Mouse (Mus musculus) 3T3-L1 (cell line): ENCODE data around the gene Ang2.

Experiments
- DNase-seq: peaks from one replicate; pipeline ENCODE4 v3.0.0-alpha.2; 2015; ENCODE audit warnings: low read depth, low spot score

The Ang2 gene

GRCm38 (mm10) chr14:51152249-51152870 lies 46.6 kb downstream of the Ang2 start:
- DNase-seq = no peak

- DNase-seq = no peak
Measured at GRCm38 (mm10) chr14:51150206-51150831, 48.6 kb downstream of the Ang2 start.

GRCm38 (mm10) chr14:51149164-51149563 lies 49.8 kb downstream of the Ang2 start:
- DNase-seq = no peak

GRCm38 (mm10) chr14:51148006-51148405 lies 50.9 kb downstream of the Ang2 start:
- DNase-seq = no peak

DNA sequence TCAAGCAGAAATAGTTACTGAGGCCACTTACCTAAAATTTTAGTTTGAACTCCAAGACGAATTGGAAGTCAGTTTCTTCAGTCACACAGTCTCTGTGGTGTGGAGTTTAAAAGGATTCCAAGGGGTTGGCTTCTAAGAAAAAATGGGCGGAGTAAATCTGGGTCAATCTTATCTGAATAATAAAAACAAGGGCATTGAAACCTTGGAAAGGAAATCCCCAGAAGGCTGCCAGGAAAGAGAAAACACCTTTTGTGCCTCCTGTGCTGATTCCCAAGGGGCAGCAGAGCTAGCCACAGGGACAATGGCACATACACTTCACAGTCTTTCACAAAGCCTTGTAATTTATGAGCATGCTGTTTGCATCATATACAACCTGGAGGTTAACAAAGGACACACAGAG lies 52.3 kb downstream of the Ang2 start, which contains the start of gene Rnase1:
Rnase1 (minus strand) TSS at position 101 of the 400 bp plus-strand sequence.
- DNase-seq = no peak

DNA sequence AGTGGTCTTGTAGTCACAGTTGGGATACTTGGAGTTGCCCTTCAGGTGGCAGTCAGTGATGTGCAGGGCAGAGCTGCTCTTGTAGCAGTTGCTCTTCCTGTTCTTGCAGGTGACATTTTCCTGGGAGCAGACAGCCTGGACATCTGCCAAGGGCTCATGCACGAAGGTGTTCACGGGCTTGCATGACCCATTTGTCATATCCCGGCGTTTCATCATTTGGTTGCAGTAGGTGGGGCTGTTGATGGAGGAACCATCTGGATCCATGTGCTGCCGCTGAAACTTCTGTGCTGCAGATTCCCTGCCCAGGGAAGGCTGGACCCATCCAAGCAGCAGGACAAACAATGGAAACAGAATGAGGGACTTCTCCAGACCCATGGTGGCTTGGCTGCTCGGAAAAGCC lies 53.4 kb downstream of the Ang2 start:
- no peak for DNase-seq
